ENCODE assay signal across 8 mouse cellular contexts in genomic region chr12:99562073-99562866, GRCm38 (mm10). TPM values are rescaled to one million over a fixed set of nuclear protein-coding genes. Genes with fewer than 3 reads are reported as not detected.
DNase-seq lines count a peak whose midpoint lies in the region; ATAC-seq and TF ChIP-seq lines count a peak whose summit lies in the region.

No protein-coding gene starts in this region.

- TF ChIP-seq POLR2A in spleen, adult 2 months (IDR thresholded peaks at IDR 0.05; ENCODE audit: low read depth, low read length) = no peak; the same call in 1 of the 2 replicates

- DNase-seq in 3T3-L1 (ENCODE audit: low read depth, low spot score) = peak; percentile 71
- peak; percentile 54 to 57 for DNase-seq in adrenal gland, adult 18-20 months (ENCODE audit: low spot score in 2 of 2)
- DNase-seq in embryo, embryonic 11.5 days (ENCODE audit: low read depth, low spot score) = peak; percentile 41
- peak; percentile 98 for DNase-seq in heart, adult 11 months
- DNase-seq in limb, embryonic 10.5 days (ENCODE audit: low spot score) = peak; percentile 75
- peak in 1 of 2 experiments; percentile 22 for DNase-seq in spleen, adult 2 months (ENCODE audit: low read depth in 1 of 2, low spot score in 2 of 2)

- peak; percentile 35 for TF ChIP-seq CTCF in intestine, postnatal 0 days (IDR thresholded peaks at IDR 0.05; ENCODE audit: low read depth)
- TF ChIP-seq CTCF in spleen, adult 2 months (IDR thresholded peaks at IDR 0.05; ENCODE audit: extremely low read depth, insufficient read depth, insufficient read length, insufficient replicate concordance) = 0 out of 2 replicates have a peak, but pooled peaks have one; percentile 1

- H3K9ac ChIP-seq in intestine, postnatal 0 days (ENCODE audit: low read depth, low read length) = peak overlapping the region; percentile 55
- peak overlapping the region; percentile 86 for H3K9ac ChIP-seq in midbrain, embryonic 12.5 days (replicated peaks)

- peak overlapping the region; percentile 93 for H3K4me3 ChIP-seq in intestine, postnatal 0 days (ENCODE audit: low read depth, low read length)
- H3K4me3 ChIP-seq in limb, embryonic 10.5 days = peak overlapping the region; percentile 88
- peak overlapping the region; percentile 84 for H3K4me3 ChIP-seq in midbrain, embryonic 12.5 days
- peak overlapping the region; percentile 95 for H3K4me3 ChIP-seq in spleen, adult 2 months (ENCODE audit: extremely low read depth, insufficient read depth, insufficient read length)

- H3K4me2 ChIP-seq in intestine, postnatal 0 days (replicated peaks; ENCODE audit: low read depth) = peak overlapping the region; percentile 94
- H3K4me2 ChIP-seq in midbrain, embryonic 12.5 days (replicated peaks) = peak overlapping the region; percentile 66

- no peaks in the 10 kb centered on the region for H3K36me3 ChIP-seq in intestine, postnatal 0 days (ENCODE audit: control insufficient read depth, insufficient read depth)
- H3K36me3 ChIP-seq in limb, embryonic 10.5 days = 0 out of 2 replicates have a peak, but pooled peaks cover 3% of the 10 kb centered on the region
- H3K36me3 ChIP-seq in midbrain, embryonic 12.5 days = no peaks in the 10 kb centered on the region
- no peaks in the 10 kb centered on the region for H3K36me3 ChIP-seq in spleen, adult 2 months (ENCODE audit: control insufficient read depth, insufficient read depth, low read length)

- H3K27me3 ChIP-seq in intestine, postnatal 0 days (replicated peaks; ENCODE audit: control insufficient read depth, insufficient read depth, low read length) = no peaks in the 10 kb centered on the region
- peaks cover 6% of the 10 kb centered on the region; the same call in 1 of the 2 replicates for H3K27me3 ChIP-seq in limb, embryonic 10.5 days (ENCODE audit: low read depth, poor library complexity, severe bottlenecking)
- 0 out of 2 replicates have a peak, but pooled peaks cover 2% of the 10 kb centered on the region for H3K27me3 ChIP-seq in midbrain, embryonic 12.5 days
- no peaks in the 10 kb centered on the region for H3K27me3 ChIP-seq in spleen, adult 2 months (ENCODE audit: control insufficient read depth, insufficient read depth, low read length)

- ATAC-seq in intestine, postnatal 0 days = peak; percentile 51; the same call in 1 of the 2 replicates
- ATAC-seq in midbrain, embryonic 12.5 days (ENCODE audit: low FRiP score, low read depth) = peak; percentile 62; the same call in 1 of the 2 replicates

- peak overlapping the region; percentile 76 for H3K27ac ChIP-seq in intestine, postnatal 0 days (ENCODE audit: low read depth, low read length)
- H3K27ac ChIP-seq in limb, embryonic 10.5 days = peak overlapping the region; percentile 95
- peak overlapping the region; percentile 58 for H3K27ac ChIP-seq in midbrain, embryonic 12.5 days (replicated peaks)
- peak overlapping the region; percentile 92 for H3K27ac ChIP-seq in spleen, adult 2 months (ENCODE audit: insufficient read depth, low read length)

- WGBS in intestine, postnatal 0 days = 3% methylated on average over 24 of the region's 24 CpGs
- WGBS in limb, embryonic 10.5 days = under 1% methylated on average over 24 of the region's 24 CpGs
- WGBS in midbrain, embryonic 12.5 days = under 1% methylated on average over 24 of the region's 24 CpGs
- WGBS in spleen, adult 2 months = under 1% methylated on average over 24 of the region's 24 CpGs

- no peaks in the 10 kb centered on the region for H3K9me3 ChIP-seq in intestine, postnatal 0 days (ENCODE audit: control insufficient read depth)
- no peaks in the 10 kb centered on the region for H3K9me3 ChIP-seq in limb, embryonic 10.5 days (replicated peaks)
- no peaks in the 10 kb centered on the region for H3K9me3 ChIP-seq in midbrain, embryonic 12.5 days

- no peaks in the 10 kb centered on the region; the same call in 1 of the 2 replicates for H3K4me1 ChIP-seq in intestine, postnatal 0 days (replicated peaks; ENCODE audit: control insufficient read depth, insufficient read depth, low read length)
- peaks cover 49% of the 10 kb centered on the region for H3K4me1 ChIP-seq in limb, embryonic 10.5 days
- H3K4me1 ChIP-seq in midbrain, embryonic 12.5 days = peaks cover 18% of the 10 kb centered on the region
- peaks cover 29% of the 10 kb centered on the region for H3K4me1 ChIP-seq in spleen, adult 2 months (ENCODE audit: control insufficient read depth, insufficient read depth, insufficient read length)

RNA-seq across cellular contexts. Expression of gene Foxn3, which starts 1.1 kb away (rescaled TPM):
- total RNA-seq in adrenal gland, adult 18-20 months (2021) = 10 to 100 TPM; 41.4 to 49.2 TPM
- 41.9 and 48.4 TPM in 2 replicates for polyA plus RNA-seq in intestine, postnatal 0 days (2015; fragmentation: Nextera tagmentation; extraction: Ambion mirVana)
- 57.6 and 68.8 TPM in 2 replicates for polyA plus RNA-seq in limb, embryonic 10.5 days (2016; fragmentation: Nextera tagmentation; extraction: Ambion mirVana)
- polyA plus RNA-seq in midbrain, embryonic 12.5 days (2016; fragmentation: Nextera tagmentation; extraction: Ambion mirVana) = 86.8 and 90.0 TPM in 2 replicates
- 37.8 and 54.8 TPM in 2 replicates for polyA plus RNA-seq in spleen, adult 2 months (2012; rRNA removed)
